Mouse (Mus musculus) spleen, adult 12 weeks (tissue): ENCODE results near the gene Fxyd3.

Source experiments
- DNase-seq: peaks from one replicate; pipeline ENCODE4 v3.0.0; 2022; ENCODE audit warnings: low spot score

Fxyd3 gene

GRCm38 (mm10) chr7:31098697-31099611 is 22.4 kb upstream of the Fxyd3 start:
- DNase-seq: no peak

- peak; percentile 65 for DNase-seq
Observed at GRCm38 (mm10) chr7:31097583-31098248, 21.2 kb upstream of the Fxyd3 start.

GRCm38 (mm10) chr7:31096892-31097564 is 20.5 kb upstream of the Fxyd3 start:
- no peak for DNase-seq

GRCm38 (mm10) chr7:31094774-31095501 is 18.4 kb upstream of the Fxyd3 start:
- DNase-seq: no peak

- peak; percentile 15 for DNase-seq
Observed at GRCm38 (mm10) chr7:31089721-31090120, 13.2 kb upstream of the Fxyd3 start.

- DNase-seq: no peak
Observed at GRCm38 (mm10) chr7:31088206-31088605, 11.7 kb upstream of the Fxyd3 start.

GRCm38 (mm10) chr7:31087262-31087661 is 10.8 kb upstream of the Fxyd3 start:
- no peak for DNase-seq

- no peak for DNase-seq
Observed at GRCm38 (mm10) chr7:31086175-31086755, 9.8 kb upstream of the Fxyd3 start.

GRCm38 (mm10) chr7:31085171-31085570 is 8.7 kb upstream of the Fxyd3 start:
- no peak for DNase-seq

GRCm38 (mm10) chr7:31084140-31084539 is 7.6 kb upstream of the Fxyd3 start:
- DNase-seq: no peak

- DNase-seq: no peak
Observed at GRCm38 (mm10) chr7:31082831-31083588, 6.5 kb upstream of the Fxyd3 start.

GRCm38 (mm10) chr7:31082106-31082505 is 5.6 kb upstream of the Fxyd3 start:
- DNase-seq: no peak

GRCm38 (mm10) chr7:31081106-31081505 is 4.6 kb upstream of the Fxyd3 start:
- DNase-seq: no peak

GRCm38 (mm10) chr7:31080611-31081010 is 4.1 kb upstream of the Fxyd3 start:
- DNase-seq: no peak

- DNase-seq: no peak
Observed at GRCm38 (mm10) chr7:31079670-31080069, 3.2 kb upstream of the Fxyd3 start.

GRCm38 (mm10) chr7:31077885-31078445 is 1.5 kb upstream of the Fxyd3 start:
- DNase-seq: no peak

GRCm38 (mm10) chr7:31077470-31077869 is 966 bp upstream of the Fxyd3 start:
- no peak for DNase-seq

- DNase-seq: no peak
Observed at GRCm38 (mm10) chr7:31074713-31075069, 1.8 kb downstream of the Fxyd3 start.

GRCm38 (mm10) chr7:31074061-31074712 is 2.3 kb downstream of the Fxyd3 start:
- DNase-seq: no peak

- no peak for DNase-seq
Observed at GRCm38 (mm10) chr7:31073546-31073945, 3.0 kb downstream of the Fxyd3 start.
